8 mouse cellular contexts compared by ENCODE assay signal in the genomic region with DNA sequence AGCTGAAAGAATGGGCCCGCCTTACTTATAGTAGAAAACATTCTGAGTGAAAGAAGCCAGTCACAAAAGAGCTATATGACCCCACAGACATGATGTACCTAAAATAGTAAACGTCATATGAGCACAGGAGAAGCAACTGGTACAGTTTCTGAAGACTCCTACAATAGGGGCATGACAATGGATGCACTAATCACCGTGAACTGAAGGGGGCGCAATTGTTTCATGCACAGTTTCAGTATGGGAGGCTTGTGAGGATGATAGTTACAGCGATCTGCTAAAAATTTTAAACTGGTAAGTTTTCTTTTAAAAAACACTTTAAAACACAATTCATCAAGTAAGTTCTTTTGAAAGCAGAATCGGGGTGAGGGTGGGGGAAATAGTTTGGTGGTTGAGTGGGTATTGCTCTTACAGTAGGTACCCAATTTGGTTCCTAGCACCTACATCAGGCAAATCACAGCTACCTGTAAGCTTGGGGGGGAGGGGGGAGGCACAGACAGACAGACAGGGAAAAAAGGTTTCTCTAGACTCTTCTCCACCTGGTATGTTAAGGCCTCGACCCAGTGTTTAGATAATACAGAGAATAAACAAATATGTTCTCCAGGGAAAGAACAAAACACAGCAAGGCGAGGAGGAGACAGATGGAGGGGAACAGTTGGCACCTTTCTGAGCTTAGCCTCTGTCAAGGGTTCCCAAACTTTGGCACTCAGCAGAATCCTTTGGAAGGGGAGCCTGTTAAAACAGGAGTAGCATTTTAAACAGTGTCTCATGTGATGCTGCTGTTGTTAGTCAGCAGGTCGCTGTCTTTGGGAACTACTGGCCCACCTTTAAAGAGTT.
DNase-seq lines count a peak whose midpoint lies in the region; ATAC-seq and TF ChIP-seq lines count a peak whose summit lies in the region.

No protein-coding gene starts in this region.

- TF ChIP-seq POLR2A in MEL (IDR thresholded peaks at IDR 0.05; ENCODE audit: control insufficient read depth in 1 of 2, insufficient read depth in 1 of 2, low read depth in 1 of 2, low read length in 2 of 2, poor library complexity in 1 of 2): no peak

- TF ChIP-seq CTCF in MEL (IDR thresholded peaks at IDR 0.05 in 2 of 3, conservative IDR thresholded peaks at IDR 0.05 in 1 of 3; ENCODE audit: control insufficient read depth in 1 of 3, insufficient read depth in 1 of 3, low read depth in 2 of 3, low read length in 3 of 3, poor library complexity in 1 of 3, severe bottlenecking in 1 of 3): peak; percentile 83 to 99 (median 99)

- no peak overlapping the region for H3K4me2 ChIP-seq in lung, embryonic 16.5 days (ENCODE audit: low read depth, low read length)

- peak; percentile 99 for TF ChIP-seq RAD21 in MEL (IDR thresholded peaks at IDR 0.05; ENCODE audit: low read depth, low read length)

- no peak overlapping the region for H3K27ac ChIP-seq in MEL (ENCODE audit: control insufficient read depth, low read depth, low read length)
- no peak overlapping the region for H3K27ac ChIP-seq in lung, embryonic 16.5 days (ENCODE audit: low read length)

- DNase-seq in MEL (ENCODE audit: low read depth, low spot score): peak; percentile 85
- DNase-seq in cerebellum, adult 11-12 months: peak; percentile 56
- peak; percentile 71 for DNase-seq in forelimb bud, embryonic 11.5 days (ENCODE audit: low read depth, low spot score)
- peak; percentile 90 for DNase-seq in heart, postnatal 4 days
- peak; percentile 81 to 95 for DNase-seq in layer of hippocampus, adult 18-20 months (ENCODE audit: low spot score in 2 of 2)
- DNase-seq in retina, embryonic 14.5 days (ENCODE audit: low spot score): peak; percentile 94
- peak; percentile 90 for DNase-seq in thymus, postnatal 4 days

- H3K9ac ChIP-seq in MEL (ENCODE audit: control insufficient read depth, low read depth, low read length, poor library complexity, severe bottlenecking): no peak overlapping the region
- no peak overlapping the region for H3K9ac ChIP-seq in lung, embryonic 16.5 days (ENCODE audit: low read length)

- 10% methylated on average over 9 of the region's 9 CpGs for WGBS in lung, embryonic 16.5 days

- H3K36me3 ChIP-seq in MEL (ENCODE audit: control insufficient read depth in 1 of 2, insufficient read depth in 2 of 2, low read length in 2 of 2): no peaks in the 10 kb centered on the region
- H3K36me3 ChIP-seq in lung, embryonic 16.5 days (ENCODE audit: control insufficient read depth, insufficient read depth, low read length): no peaks in the 10 kb centered on the region

- no peaks in the 10 kb centered on the region for H3K4me1 ChIP-seq in MEL (ENCODE audit: control insufficient read depth in 1 of 2, insufficient read depth in 2 of 2, low read length in 2 of 2)
- H3K4me1 ChIP-seq in lung, embryonic 16.5 days (replicated peaks; ENCODE audit: control insufficient read depth, insufficient read depth, low read length): 0 out of 2 replicates have a peak, but pooled peaks cover 2% of the 10 kb centered on the region

- no peak for TF ChIP-seq EP300 in MEL (IDR thresholded peaks at IDR 0.05; ENCODE audit: low read depth in 1 of 2, low read length in 2 of 2)

- no peaks in the 10 kb centered on the region for H3K9me3 ChIP-seq in MEL (replicated peaks; ENCODE audit: insufficient read depth, low read length)
- H3K9me3 ChIP-seq in lung, embryonic 16.5 days (ENCODE audit: control insufficient read depth, low read length): no peaks in the 10 kb centered on the region; the same call in 1 of the 2 replicates

- ATAC-seq in lung, embryonic 16.5 days (ENCODE audit: low read depth): peak; percentile 61

- no peaks in the 10 kb centered on the region for H3K79me2 ChIP-seq in MEL (ENCODE audit: control insufficient read depth, insufficient read depth, low read length, poor library complexity)

- no peak overlapping the region for H3K4me3 ChIP-seq in MEL (ENCODE audit: control insufficient read depth in 1 of 2, insufficient read depth in 1 of 2, low read depth in 2 of 2, low read length in 2 of 2)
- H3K4me3 ChIP-seq in lung, embryonic 16.5 days (ENCODE audit: low read length): no peak overlapping the region

- H3K27me3 ChIP-seq in MEL (ENCODE audit: control insufficient read depth in 1 of 2, insufficient read depth in 2 of 2, low read length in 2 of 2): 0 out of 4 replicates have a peak, but pooled peaks cover 0 to 1% of the 10 kb centered on the region in 2 experiments
- no peaks in the 10 kb centered on the region for H3K27me3 ChIP-seq in lung, embryonic 16.5 days (ENCODE audit: control insufficient read depth, insufficient read depth, low read depth, low read length)

TF ChIP-seq in MEL, 35 proteins besides CTCF, POLR2A, EP300 and RAD21:
- no peak for TF ChIP-seq RCOR1 (IDR thresholded peaks at IDR 0.05; ENCODE audit: low read depth, low read length)
- TF ChIP-seq GATA1 (IDR thresholded peaks at IDR 0.05; ENCODE audit: low read depth, low read length): no peak
- no peak for TF ChIP-seq USF1 (IDR thresholded peaks at IDR 0.05; ENCODE audit: low read depth, low read length)
- no peak for TF ChIP-seq MAX (IDR thresholded peaks at IDR 0.05; ENCODE audit: low read length)
- no peak for TF ChIP-seq ZNF384 (IDR thresholded peaks at IDR 0.05; ENCODE audit: low read depth, low read length)
- TF ChIP-seq POLR2AphosphoS5 (IDR thresholded peaks at IDR 0.05; ENCODE audit: borderline replicate concordance, low read depth, low read length): no peak
- TF ChIP-seq BHLHE40 (IDR thresholded peaks at IDR 0.05; ENCODE audit: borderline replicate concordance, low read depth, low read length): no peak
- TF ChIP-seq ZC3H11A (IDR thresholded peaks at IDR 0.05; ENCODE audit: low read depth, low read length): peak; percentile 96
- no peak for TF ChIP-seq JUND (IDR thresholded peaks at IDR 0.05; ENCODE audit: low read depth, low read length)
- no peak for TF ChIP-seq KAT2A (conservative IDR thresholded peaks at IDR 0.05; ENCODE audit: low read depth, low read length)
- TF ChIP-seq MXI1 (IDR thresholded peaks at IDR 0.05; ENCODE audit: low read depth, low read length): no peak
- TF ChIP-seq MAFK (IDR thresholded peaks at IDR 0.05; ENCODE audit: borderline replicate concordance, low read depth, low read length): no peak
- TF ChIP-seq MYC (IDR thresholded peaks at IDR 0.05; ENCODE audit: low read depth, low read length): 0 out of 2 replicates have a peak, but pooled peaks have one; percentile 30
- no peak for TF ChIP-seq ELF1 (IDR thresholded peaks at IDR 0.05; ENCODE audit: low read depth, low read length)
- no peak for TF ChIP-seq HCFC1 (IDR thresholded peaks at IDR 0.05; ENCODE audit: low read depth, low read length)
- no peak for TF ChIP-seq MYB (IDR thresholded peaks at IDR 0.05; ENCODE audit: low read depth, low read length)
- TF ChIP-seq MEF2A (IDR thresholded peaks at IDR 0.05; ENCODE audit: extremely low read depth, insufficient replicate concordance, low read depth, low read length, poor library complexity, severe bottlenecking): no peak
- TF ChIP-seq SMC3 (IDR thresholded peaks at IDR 0.05; ENCODE audit: low read depth, low read length): peak; percentile 95
- TF ChIP-seq MAZ (IDR thresholded peaks at IDR 0.05; ENCODE audit: low read depth, low read length): 0 out of 2 replicates have a peak, but pooled peaks have one; percentile 33
